Mouse (Mus musculus) cortical plate, adult 2 months (tissue): ENCODE results near the gene Nfkbia.

Experiments
- CTCF ChIP-seq: fragments of 200-500 bp; IDR thresholded peaks from 2 replicates; pipeline ENCODE4 v1.5.1; 2011; ENCODE audit warnings: mild to moderate bottlenecking, control low read depth, low read length; ENCODE audit not compliant: insufficient read depth; ENCODE audit errors: extremely low read depth
- POLR2A ChIP-seq: fragments of 200-500 bp; IDR thresholded peaks from 2 replicates; pipeline ENCODE4 v1.6.1; 2011; ENCODE audit warnings: mild to moderate bottlenecking, low read length, control low read depth; ENCODE audit not compliant: insufficient read depth; ENCODE audit errors: extremely low read depth

GRCm38 (mm10) chr12:55493381-55493780 is 934 bp upstream of the Nfkbia start:
- TF ChIP-seq POLR2A (no peak), CTCF (no peak)
